Mouse (Mus musculus) frontal cortex, adult 2 months (tissue): ENCODE measurements around the gene Fcgr4. TPM values are rescaled to one million over a fixed set of nuclear protein-coding genes. Genes with fewer than 3 reads are reported as not detected.
"Not testable (repeated sequence)": the region's sequence is repeated elsewhere in the genome, so short reads cannot be mapped to it uniquely, and the experiment has no call there.

Experiments
- DNase-seq, 2 experiments: peaks; one replicate each; pipeline ENCODE4 v3.0.0; 2022; ENCODE audit warnings: low spot score in 1 of 2; ENCODE audit errors: extremely low spot score in 1 of 2
- polyA plus RNA-seq: library from polyadenylated mRNA; depleted of rRNA; stranded (reverse); fragments of >200 nt; gene quantifications from 2 replicates; pipeline ENCODE4 v1.2.3, GENCODE M21; 2012; rRNA removed

Gene Fcgr4
- polyA plus RNA-seq, 1 experiment, result 0.64 TPM

GRCm38 (mm10) chr1:171078419-171078818 is 59.7 kb downstream of the Fcgr4 start:
- not testable (repeated sequence) for DNase-seq

GRCm38 (mm10) chr1:171079345-171079744 is 60.6 kb downstream of the Fcgr4 start:
- DNase-seq, result not testable (repeated sequence)

Other genes with a start within 250 kb of the Fcgr4 start
- gene Atf6, start 151.1 kb upstream of the Fcgr4 start, polyA plus RNA-seq, result 21.9 and 23.6 TPM in 2 replicates
- 0.50 and 1.0 TPM in 2 replicates for gene Gm26620, start 133.9 kb upstream of the Fcgr4 start, polyA plus RNA-seq
- gene Dusp12, start 133.4 kb upstream of the Fcgr4 start, polyA plus RNA-seq, result 30.1 and 33.8 TPM in 2 replicates
- gene Fcrlb, start 106.0 kb upstream of the Fcgr4 start, polyA plus RNA-seq, result 0.58 and 0.97 TPM in 2 replicates
- not detected in 2 replicates for gene Fcrla, start 91.3 kb upstream of the Fcgr4 start, polyA plus RNA-seq
- 7.0 and 8.1 TPM in 2 replicates for gene Fcgr2b, start 42.4 kb upstream of the Fcgr4 start, polyA plus RNA-seq
- gene Fcgr3, start 46.0 kb downstream of the Fcgr4 start, polyA plus RNA-seq, result 14.6 and 21.5 TPM in 2 replicates
- 1.4 and 3.8 TPM in 2 replicates for gene Cfap126, start 95.0 kb downstream of the Fcgr4 start, polyA plus RNA-seq
- 206 and 256 TPM in 2 replicates for gene Sdhc, start 131.7 kb downstream of the Fcgr4 start, polyA plus RNA-seq
- gene Mpz, start 131.8 kb downstream of the Fcgr4 start, polyA plus RNA-seq, result 1.4 and 2.2 TPM in 2 replicates
- gene Pcp4l1, start 177.3 kb downstream of the Fcgr4 start, polyA plus RNA-seq, result 514 and 520 TPM in 2 replicates
- gene Nr1i3, start 195.1 kb downstream of the Fcgr4 start, polyA plus RNA-seq, result 0.10 and 0.17 TPM in 2 replicates
- 75.9 and 77.3 TPM in 2 replicates for gene Tomm40l, start 203.6 kb downstream of the Fcgr4 start, polyA plus RNA-seq
- 3.9 and 5.2 TPM in 2 replicates for gene Apoa2, start 206.1 kb downstream of the Fcgr4 start, polyA plus RNA-seq
- 37.1 and 40.6 TPM in 2 replicates for gene Fcer1g, start 215.4 kb downstream of the Fcgr4 start, polyA plus RNA-seq
- 10.2 and 10.9 TPM in 2 replicates for gene Adamts4, start 231.5 kb downstream of the Fcgr4 start, polyA plus RNA-seq
- gene Ndufs2, start 232.5 kb downstream of the Fcgr4 start, polyA plus RNA-seq, result 212 and 225 TPM in 2 replicates